Mouse (Mus musculus) lung, postnatal 0 days (tissue): ENCODE measurements around the gene Spag8.

Experiments
- CTCF ChIP-seq: IDR thresholded peaks from 2 replicates; pipeline ENCODE4 v1.5.1; 2016; ENCODE audit warnings: antibody characterized with exemption, mild to moderate bottlenecking
- EP300 ChIP-seq: IDR thresholded peaks from 2 replicates; pipeline ENCODE4 v1.6.1; 2016; ENCODE audit warnings: antibody characterized with exemption, mild to moderate bottlenecking, control low read depth

- no peak for TF ChIP-seq CTCF
- TF ChIP-seq EP300, result no peak
These were observed 22.2 kb upstream of the Spag8 start for GRCm38 (mm10) chr4:43675608-43676007.
